Mouse (Mus musculus): ENCODE measurements around the gene Fbxl17. TPM values are rescaled to one million over a fixed set of nuclear protein-coding genes. Genes with fewer than 3 reads are reported as not detected.

Gene Fbxl17
- total and polyA plus RNA-seq, 2 experiments from 2014 or later, result 11.4 to 26.3 TPM

GRCm38 (mm10) chr17:63312804-63313203, 187.0 kb downstream of the Fbxl17 start:
- no peak for ATAC-seq (ENCODE audit: insufficient read depth, low read depth)
- WGBS, result 84% methylated on average over 3 of the region's 3 CpGs

GRCm38 (mm10) chr17:63312330-63312729, 187.5 kb downstream of the Fbxl17 start:
- no peak overlapping the region for H3K27ac ChIP-seq (ENCODE audit: low read depth)

More at GRCm38 (mm10) chr17:63312804-63313203, 187.0 kb downstream of the Fbxl17 start:
- H3K4me3 ChIP-seq (ENCODE audit: low read depth, low read length), result no peak overlapping the region
- no peak overlapping the region for H3K9ac ChIP-seq (replicated peaks; ENCODE audit: low read depth, low read length)
- H3K36me3 ChIP-seq (replicated peaks; ENCODE audit: control insufficient read depth, insufficient read depth, low read length), result no peaks in the 10 kb centered on the region
- no peaks in the 10 kb centered on the region for H3K9me3 ChIP-seq (replicated peaks; ENCODE audit: control insufficient read depth, low read length)
- no peaks in the 10 kb centered on the region for H3K27me3 ChIP-seq (ENCODE audit: control insufficient read depth, insufficient read depth, low read length)
- no peak overlapping the region for H3K27ac ChIP-seq (ENCODE audit: low read depth)
- DNase-seq (ENCODE audit: low spot score), result no peak
- no peak overlapping the region for H3K4me2 ChIP-seq (ENCODE audit: low read depth, low read length)
- peaks cover 28% of the 10 kb centered on the region; the same call in 1 of the 2 replicates for H3K4me1 ChIP-seq (ENCODE audit: control insufficient read depth, insufficient read depth)
- TF ChIP-seq CTCF (IDR thresholded peaks at IDR 0.05; ENCODE audit: low read depth) (no peak), EP300 (IDR thresholded peaks at IDR 0.05; ENCODE audit: low read depth) (no peak)

GRCm38 (mm10) chr17:63311613-63312012, 188.2 kb downstream of the Fbxl17 start:
- WGBS, result 47% methylated on average over 3 of the region's 3 CpGs
- H3K27ac ChIP-seq (ENCODE audit: low read depth), result no peak overlapping the region
- ATAC-seq (ENCODE audit: insufficient read depth, low read depth), result no peak
- no peak overlapping the region for H3K9ac ChIP-seq (replicated peaks; ENCODE audit: low read depth, low read length)
- DNase-seq (ENCODE audit: low spot score), result no peak
- H3K4me2 ChIP-seq (ENCODE audit: low read depth, low read length), result no peak overlapping the region
- TF ChIP-seq EP300 (IDR thresholded peaks at IDR 0.05; ENCODE audit: low read depth), result no peak
- H3K27me3 ChIP-seq (ENCODE audit: control insufficient read depth, insufficient read depth, low read length), result no peaks in the 10 kb centered on the region
- H3K9me3 ChIP-seq (replicated peaks; ENCODE audit: control insufficient read depth, low read length), result no peaks in the 10 kb centered on the region
- no peaks in the 10 kb centered on the region for H3K36me3 ChIP-seq (replicated peaks; ENCODE audit: control insufficient read depth, insufficient read depth, low read length)
- no peak overlapping the region for H3K4me3 ChIP-seq (ENCODE audit: low read depth, low read length)
- peaks cover 17% of the 10 kb centered on the region; the same call in 1 of the 2 replicates for H3K4me1 ChIP-seq (ENCODE audit: control insufficient read depth, insufficient read depth)

More at GRCm38 (mm10) chr17:63312330-63312729, 187.5 kb downstream of the Fbxl17 start:
- H3K9me3 ChIP-seq (replicated peaks; ENCODE audit: control insufficient read depth, low read length), result no peaks in the 10 kb centered on the region
- no peaks in the 10 kb centered on the region for H3K36me3 ChIP-seq (replicated peaks; ENCODE audit: control insufficient read depth, insufficient read depth, low read length)
- H3K9ac ChIP-seq (replicated peaks; ENCODE audit: low read depth, low read length), result no peak overlapping the region
- no peak for ATAC-seq (ENCODE audit: insufficient read depth, low read depth)
- H3K4me2 ChIP-seq (ENCODE audit: low read depth, low read length), result no peak overlapping the region
- peaks cover 24% of the 10 kb centered on the region; the same call in 1 of the 2 replicates for H3K4me1 ChIP-seq (ENCODE audit: control insufficient read depth, insufficient read depth)
- WGBS, result 54% methylated on average over 10 of the region's 10 CpGs
- no peaks in the 10 kb centered on the region for H3K27me3 ChIP-seq (ENCODE audit: control insufficient read depth, insufficient read depth, low read length)
- no peak for TF ChIP-seq CTCF (IDR thresholded peaks at IDR 0.05; ENCODE audit: low read depth)
- TF ChIP-seq EP300 (IDR thresholded peaks at IDR 0.05; ENCODE audit: low read depth), result no peak
- H3K4me3 ChIP-seq (ENCODE audit: low read depth, low read length), result no peak overlapping the region
- DNase-seq (ENCODE audit: low spot score), result no peak

GRCm38 (mm10) chr17:63310021-63310420, 189.8 kb downstream of the Fbxl17 start:
- H3K9me3 ChIP-seq (replicated peaks; ENCODE audit: control insufficient read depth, low read length), result no peaks in the 10 kb centered on the region
- H3K27ac ChIP-seq (ENCODE audit: low read depth), result no peak overlapping the region
- no peak overlapping the region for H3K4me2 ChIP-seq (ENCODE audit: low read depth, low read length)
- H3K9ac ChIP-seq (replicated peaks; ENCODE audit: low read depth, low read length), result no peak overlapping the region
- no peaks in the 10 kb centered on the region for H3K27me3 ChIP-seq (ENCODE audit: control insufficient read depth, insufficient read depth, low read length)
- H3K36me3 ChIP-seq (replicated peaks; ENCODE audit: control insufficient read depth, insufficient read depth, low read length), result no peaks in the 10 kb centered on the region
- no peak overlapping the region for H3K4me3 ChIP-seq (ENCODE audit: low read depth, low read length)
- no peak for TF ChIP-seq EP300 (IDR thresholded peaks at IDR 0.05; ENCODE audit: low read depth)
- TF ChIP-seq CTCF (IDR thresholded peaks at IDR 0.05; ENCODE audit: low read depth), result no peak
- no peak for ATAC-seq (ENCODE audit: insufficient read depth, low read depth)
- 69% methylated on average over 3 of the region's 3 CpGs for WGBS
- peaks cover 6% of the 10 kb centered on the region; the same call in 1 of the 2 replicates for H3K4me1 ChIP-seq (ENCODE audit: control insufficient read depth, insufficient read depth)
- no peak for DNase-seq (ENCODE audit: low spot score)

- Histone ChIP-seq H3K4me2 (ENCODE audit: low read depth, low read length) (no peak overlapping the region), H3K27ac (ENCODE audit: low read depth) (no peak overlapping the region), H3K9ac (replicated peaks; ENCODE audit: low read depth, low read length) (no peak overlapping the region), H3K27me3 (ENCODE audit: control insufficient read depth, insufficient read depth, low read length) (no peaks in the 10 kb centered on the region), H3K9me3 (replicated peaks; ENCODE audit: control insufficient read depth, low read length) (no peaks in the 10 kb centered on the region), H3K36me3 (replicated peaks; ENCODE audit: control insufficient read depth, insufficient read depth, low read length) (no peaks in the 10 kb centered on the region), H3K4me1 (ENCODE audit: control insufficient read depth, insufficient read depth) (peaks cover 6% of the 10 kb centered on the region), H3K4me3 (ENCODE audit: low read depth, low read length) (no peak overlapping the region)
- no peak for DNase-seq (ENCODE audit: low spot score)
- TF ChIP-seq EP300 (IDR thresholded peaks at IDR 0.05; ENCODE audit: low read depth) (no peak), CTCF (IDR thresholded peaks at IDR 0.05; ENCODE audit: low read depth) (no peak)
- WGBS, result 44% methylated on average over 4 of the region's 4 CpGs
- no peak for ATAC-seq (ENCODE audit: insufficient read depth, low read depth)
Observed at GRCm38 (mm10) chr17:63303862-63304261, 196.0 kb downstream of the Fbxl17 start.

GRCm38 (mm10) chr17:63301822-63302393, 197.9 kb downstream of the Fbxl17 start:
- TF ChIP-seq EP300 (IDR thresholded peaks at IDR 0.05; ENCODE audit: low read depth), result no peak
- no peak for TF ChIP-seq CTCF (IDR thresholded peaks at IDR 0.05; ENCODE audit: low read depth)
- H3K4me1 ChIP-seq (ENCODE audit: control insufficient read depth, insufficient read depth), result peaks cover 6% of the 10 kb centered on the region
- H3K9me3 ChIP-seq (replicated peaks; ENCODE audit: control insufficient read depth, low read length), result no peaks in the 10 kb centered on the region; the same call in 1 of the 2 replicates
- H3K36me3 ChIP-seq (replicated peaks; ENCODE audit: control insufficient read depth, insufficient read depth, low read length), result no peaks in the 10 kb centered on the region
- no peak for DNase-seq (ENCODE audit: low spot score)
- ATAC-seq (ENCODE audit: insufficient read depth, low read depth), result no peak
- H3K27me3 ChIP-seq (ENCODE audit: control insufficient read depth, insufficient read depth, low read length), result no peaks in the 10 kb centered on the region
- no peak overlapping the region for H3K4me2 ChIP-seq (ENCODE audit: low read depth, low read length)
- H3K4me3 ChIP-seq (ENCODE audit: low read depth, low read length), result no peak overlapping the region
- H3K9ac ChIP-seq (replicated peaks; ENCODE audit: low read depth, low read length), result no peak overlapping the region
- WGBS, result 82% methylated on average over 12 of the region's 12 CpGs
- no peak overlapping the region for H3K27ac ChIP-seq (ENCODE audit: low read depth)
